Mouse (Mus musculus): Measurements from ENCODE around the gene Wdr25.

Gene Wdr25

DNA sequence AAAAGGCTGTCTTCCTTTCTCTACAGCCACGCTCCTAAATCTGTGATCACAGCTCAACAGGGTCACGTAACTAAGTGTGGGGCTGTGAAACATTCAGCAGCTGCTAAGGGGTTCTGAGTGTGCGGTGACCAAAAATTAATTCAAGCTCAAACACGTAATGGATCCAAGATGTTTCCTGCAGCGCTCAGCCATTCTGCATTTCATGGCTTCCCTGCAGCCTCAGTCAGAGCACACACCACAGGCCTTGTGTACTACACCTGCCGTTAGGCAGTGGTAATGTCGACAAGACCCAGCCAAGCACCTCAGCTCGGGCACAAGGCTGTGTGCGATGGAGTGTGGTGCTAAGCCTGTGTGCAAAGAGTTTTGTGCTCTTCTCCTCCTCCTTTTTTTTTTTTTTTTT, 94.0 kb downstream of the Wdr25 start:
- DNase-seq (ENCODE audit: low spot score): no peak

DNA sequence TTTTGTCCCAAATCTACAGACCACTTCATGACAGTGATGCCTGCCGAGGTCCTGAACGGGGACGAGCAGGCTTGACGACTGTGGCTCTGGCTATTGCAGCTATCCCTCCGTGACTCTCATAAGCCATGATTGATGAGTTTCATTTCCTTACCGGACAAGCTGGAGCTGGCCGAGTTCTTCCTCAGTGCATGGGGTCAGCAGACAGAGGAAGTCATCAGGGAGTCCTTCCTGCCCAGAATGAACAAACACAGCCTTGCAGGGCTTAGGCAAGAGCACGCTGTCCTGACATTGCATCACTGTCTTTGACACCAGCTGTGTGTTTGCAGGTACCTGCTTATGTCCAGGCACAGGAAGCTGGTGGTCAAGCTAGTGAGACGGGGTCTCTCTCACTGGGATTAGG, 97.0 kb downstream of the Wdr25 start:
- DNase-seq (ENCODE audit: low spot score): peak; percentile 47

- DNase-seq (ENCODE audit: low spot score): no peak
These were observed 99.6 kb downstream of the Wdr25 start for GRCm38 (mm10) chr12:108993046-108993445.

DNA sequence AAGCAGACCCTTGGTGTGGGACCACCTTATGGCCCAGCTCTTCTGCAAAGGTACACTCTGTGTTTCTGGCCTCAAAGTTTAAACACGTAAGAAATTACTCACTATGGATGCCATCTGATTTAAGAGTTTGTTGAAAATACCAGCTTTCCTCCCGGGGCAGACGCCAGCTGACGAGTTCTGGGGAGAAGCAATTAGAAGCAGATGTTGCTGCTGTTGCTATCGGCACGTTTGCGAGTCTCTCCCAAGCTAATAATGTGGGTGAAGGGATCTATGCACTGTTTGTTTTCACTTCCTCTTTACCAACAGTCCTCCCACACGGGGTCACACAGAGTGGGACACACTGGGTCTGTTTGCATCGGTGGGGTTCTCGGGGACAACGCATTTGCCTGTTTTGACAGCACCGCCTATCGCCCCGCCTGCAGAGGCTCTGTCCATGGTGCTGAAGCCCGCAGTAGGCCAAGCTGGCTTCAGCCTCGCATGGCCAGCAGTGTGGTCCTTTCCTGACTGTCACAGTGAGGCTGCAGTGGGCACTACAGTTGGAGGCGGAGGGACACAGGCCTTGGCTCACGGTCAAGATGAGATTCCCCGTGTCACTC, 101.1 kb downstream of the Wdr25 start:
- peak; percentile 86 for DNase-seq (ENCODE audit: low spot score)

GRCm38 (mm10) chr12:108995976-108996636, 102.7 kb downstream of the Wdr25 start:
- DNase-seq (ENCODE audit: low spot score): no peak

GRCm38 (mm10) chr12:108997249-108997648, 103.8 kb downstream of the Wdr25 start:
- DNase-seq (ENCODE audit: low spot score): no peak

DNA sequence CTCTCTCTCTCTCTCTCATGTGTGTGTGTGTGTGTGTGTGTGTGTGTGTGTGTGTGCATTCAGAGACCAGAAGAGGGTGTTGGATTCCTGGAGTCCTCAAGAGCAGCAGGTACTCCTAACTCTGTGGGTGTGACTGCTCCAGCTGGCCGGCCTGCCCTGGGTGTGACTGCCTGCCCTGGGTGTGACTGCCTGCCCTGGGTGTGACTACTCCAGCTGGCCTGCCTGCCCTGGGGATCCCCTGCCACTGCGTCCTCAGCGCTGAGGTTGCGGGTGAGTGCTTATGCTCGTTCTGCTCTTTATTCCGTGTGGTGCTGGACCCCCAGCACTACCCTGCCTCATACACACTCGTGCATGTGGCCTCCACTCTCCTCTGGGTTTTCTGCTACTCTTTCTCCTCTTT, 109.5 kb downstream of the Wdr25 start:
- DNase-seq (ENCODE audit: low spot score): no peak

- DNase-seq (ENCODE audit: low spot score): no peak
These were observed 116.7 kb downstream of the Wdr25 start for GRCm38 (mm10) chr12:109010070-109010649.

- DNase-seq (ENCODE audit: low spot score): no peak
These were observed 128.8 kb downstream of the Wdr25 start for GRCm38 (mm10) chr12:109022181-109022691.

DNA sequence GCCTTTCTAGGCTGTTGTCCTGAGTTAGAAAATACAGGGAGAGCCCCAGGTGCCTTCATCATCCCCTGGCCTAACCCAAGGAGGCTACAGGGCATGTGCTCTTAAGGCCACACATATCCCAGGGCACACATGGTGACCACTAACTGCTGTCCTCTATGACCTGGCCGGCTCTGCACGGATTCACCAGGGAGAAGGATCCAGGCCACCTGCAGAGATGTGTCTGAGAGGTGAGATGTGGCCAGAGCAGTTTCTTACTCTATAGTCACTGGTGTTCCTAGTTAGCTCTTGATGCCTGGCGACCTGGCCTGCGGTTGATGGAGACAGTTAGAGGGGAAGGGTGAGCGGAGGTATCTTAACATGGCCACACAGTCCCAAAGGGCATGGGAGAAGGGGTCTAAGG, 129.5 kb downstream of the Wdr25 start:
- DNase-seq (ENCODE audit: low spot score): no peak

GRCm38 (mm10) chr12:109023780-109024179, 130.3 kb downstream of the Wdr25 start:
- DNase-seq (ENCODE audit: low spot score): peak; percentile 64

DNA sequence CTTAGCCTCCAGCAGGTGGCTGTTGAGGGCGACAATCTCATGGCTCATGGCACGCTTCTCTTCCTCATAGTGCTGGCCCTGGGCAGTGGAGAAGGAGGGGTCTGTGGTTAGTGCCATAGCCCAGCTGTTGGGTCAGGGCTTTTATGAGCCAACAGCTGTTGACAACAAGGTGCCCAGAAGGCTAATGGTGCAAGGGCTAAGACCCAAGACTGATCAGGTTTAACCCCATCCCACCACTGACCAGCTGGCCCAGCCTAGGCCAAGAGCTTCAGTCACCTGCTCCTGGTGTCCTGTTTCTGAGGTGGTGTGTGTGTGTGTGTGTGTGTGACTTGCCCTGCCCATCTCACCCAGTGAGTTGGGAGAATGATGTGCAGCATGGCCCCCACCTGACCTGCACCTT, 143.6 kb downstream of the Wdr25 start:
- DNase-seq (ENCODE audit: low spot score): no peak

GRCm38 (mm10) chr12:109038179-109038819, 144.9 kb downstream of the Wdr25 start:
- no peak for DNase-seq (ENCODE audit: low spot score)

- DNase-seq (ENCODE audit: low spot score): no peak
These were observed 145.9 kb downstream of the Wdr25 start for GRCm38 (mm10) chr12:109039311-109039710.

DNA sequence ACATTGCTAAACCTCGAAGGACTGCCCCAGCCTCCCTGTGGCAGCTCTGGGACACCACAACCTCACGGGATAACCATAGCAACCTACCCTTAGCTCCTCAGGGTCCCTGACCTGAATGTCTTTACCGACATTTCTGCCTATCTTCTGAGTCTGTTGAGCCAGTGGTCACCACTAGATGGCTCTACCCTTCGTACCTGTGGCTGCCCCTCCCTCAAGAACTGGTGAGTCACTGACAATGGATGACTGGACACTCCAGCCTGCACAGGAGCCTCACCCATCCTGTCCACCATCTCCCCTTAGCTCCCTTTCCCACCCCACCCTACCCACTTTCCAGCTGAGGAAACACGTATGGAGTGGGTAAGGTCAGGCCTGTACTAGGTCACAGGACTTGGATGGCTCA, 151.1 kb downstream of the Wdr25 start:
- DNase-seq (ENCODE audit: low spot score): peak; percentile 70

DNA sequence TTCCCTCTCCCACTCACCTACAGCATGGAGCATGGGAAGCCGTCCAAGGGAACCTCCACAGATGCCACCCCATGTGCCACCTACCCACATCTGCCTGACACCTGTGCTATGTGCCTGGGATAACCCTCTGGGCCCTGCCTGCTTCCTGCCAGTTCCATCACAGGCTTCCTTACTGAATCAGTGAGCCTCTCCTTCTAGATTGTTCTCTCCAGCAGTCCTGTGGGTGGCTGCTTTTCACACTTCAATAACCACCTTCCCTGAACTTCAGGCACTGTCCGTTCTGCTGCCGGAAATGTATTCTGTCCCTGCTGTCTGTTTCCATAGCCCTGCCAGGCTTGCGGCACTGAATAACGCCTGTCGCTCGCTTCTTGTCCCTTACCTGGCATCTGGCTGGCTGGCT, 152.2 kb downstream of the Wdr25 start:
- no peak for DNase-seq (ENCODE audit: low spot score)

GRCm38 (mm10) chr12:109049949-109050348, 156.5 kb downstream of the Wdr25 start:
- DNase-seq (ENCODE audit: low spot score): no peak

DNA sequence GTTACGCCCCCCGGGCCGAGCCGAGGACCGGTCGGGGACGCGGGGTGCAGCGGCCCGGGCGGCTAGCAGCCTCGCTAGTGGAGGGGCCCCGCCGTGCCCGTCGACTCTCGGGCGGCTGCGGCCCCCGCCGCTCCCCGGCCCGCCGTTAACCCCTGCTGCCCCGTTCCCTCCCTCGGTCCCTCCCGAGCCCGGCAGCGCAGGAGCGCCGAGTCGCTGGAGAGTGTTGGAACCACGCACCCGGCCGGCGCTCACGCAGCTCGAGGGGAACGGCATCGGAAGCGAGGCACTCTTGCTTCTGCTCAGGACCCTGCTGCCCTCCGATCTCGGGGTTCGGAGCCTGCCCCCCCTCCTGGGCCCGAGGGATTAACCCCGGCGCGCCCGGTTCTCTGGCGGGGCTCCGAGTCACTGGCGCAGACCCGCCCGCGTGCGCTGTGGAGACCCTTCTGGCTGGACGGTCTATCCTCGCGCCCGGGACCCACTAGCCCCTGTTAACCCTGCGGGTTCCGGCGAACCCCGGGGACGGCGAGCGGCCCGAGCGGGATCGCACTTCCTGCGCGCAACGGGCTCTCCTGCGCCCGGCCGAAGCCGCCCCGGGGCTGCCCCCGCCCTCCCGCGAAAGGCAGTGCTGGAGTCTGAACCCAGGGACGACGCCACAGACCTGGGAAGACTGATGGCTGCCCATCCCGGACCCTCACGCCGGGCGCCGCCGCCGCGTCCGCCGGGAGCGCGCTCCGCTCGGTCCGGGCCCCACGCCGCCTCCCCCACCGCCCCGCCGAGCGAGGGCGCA, 159.8 kb downstream of the Wdr25 start:
- no peak for DNase-seq (ENCODE audit: low spot score)

- no peak for DNase-seq (ENCODE audit: low spot score)
These were observed 164.3 kb downstream of the Wdr25 start for GRCm38 (mm10) chr12:109057736-109058135.

- no peak for DNase-seq (ENCODE audit: low spot score)
These were observed 165.2 kb downstream of the Wdr25 start for GRCm38 (mm10) chr12:109058660-109059059.

DNA sequence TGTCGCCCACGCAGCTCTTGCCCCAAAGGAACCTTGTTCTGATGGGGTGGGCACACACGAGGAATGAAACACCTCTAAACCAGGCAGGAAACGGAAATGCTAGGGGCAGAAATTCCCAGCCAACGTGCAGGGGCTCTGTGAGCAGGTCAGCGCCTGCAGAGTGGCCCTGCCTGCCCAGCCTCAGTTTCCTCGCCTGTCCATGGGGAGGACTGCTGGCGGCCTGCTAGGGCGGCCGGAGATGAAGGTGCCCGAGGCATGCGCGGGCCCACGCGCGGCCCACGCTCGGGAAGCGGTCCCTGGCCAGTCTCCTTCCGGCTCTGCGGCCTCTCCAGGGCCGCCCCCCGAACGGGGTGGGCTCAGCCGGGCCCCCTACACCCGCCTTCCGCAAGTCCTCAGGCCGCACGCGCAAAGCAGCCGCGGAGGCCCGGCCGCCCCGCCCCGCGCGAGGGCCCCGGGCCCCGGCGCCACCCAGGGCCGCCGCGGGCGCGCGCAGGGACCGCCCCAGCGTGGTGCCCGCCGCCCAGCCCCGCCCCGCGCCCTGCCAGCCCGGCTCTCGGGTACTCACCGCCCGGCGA, 174.2 kb downstream of the Wdr25 start:
- peak; percentile 61 for DNase-seq (ENCODE audit: low spot score)

- peak; percentile 30 for DNase-seq (ENCODE audit: low spot score)
These were observed 174.8 kb downstream of the Wdr25 start, which contains the start of gene Begain for GRCm38 (mm10) chr12:109068167-109068653. TSS of gene Begain (minus strand) at chr12:109068217.

All from embryo, embryonic 10 days (tissue).